Mouse (Mus musculus) layer of hippocampus, postnatal 10 days (tissue): ENCODE measurements around the gene Olfr679. TPM values are rescaled to one million over a fixed set of nuclear protein-coding genes. Genes with fewer than 3 reads are reported as not detected.
"Not testable (repeated sequence)": the region's sequence is repeated elsewhere in the genome, so short reads cannot be mapped to it uniquely, and the experiment has no call there.

ENCODE experiments used
- DNase-seq, 2 experiments: peaks; one replicate each; pipeline ENCODE4 v3.0.0; 2021; ENCODE audit warnings: low spot score in 2 of 2
- long read RNA-seq: library from polyadenylated mRNA; stranded (forward); transcript quantifications from one replicate; pipeline ENCODE4 v2.0.0, GENCODE M21; 2023
- total RNA-seq, 2 experiments: library from RNA; stranded (reverse); gene quantifications; 2 replicates each; pipeline ENCODE4 v1.2.3; 2021

Olfr679 gene
- total RNA-seq = not detected
- long read RNA-seq = 0 reads

DNA sequence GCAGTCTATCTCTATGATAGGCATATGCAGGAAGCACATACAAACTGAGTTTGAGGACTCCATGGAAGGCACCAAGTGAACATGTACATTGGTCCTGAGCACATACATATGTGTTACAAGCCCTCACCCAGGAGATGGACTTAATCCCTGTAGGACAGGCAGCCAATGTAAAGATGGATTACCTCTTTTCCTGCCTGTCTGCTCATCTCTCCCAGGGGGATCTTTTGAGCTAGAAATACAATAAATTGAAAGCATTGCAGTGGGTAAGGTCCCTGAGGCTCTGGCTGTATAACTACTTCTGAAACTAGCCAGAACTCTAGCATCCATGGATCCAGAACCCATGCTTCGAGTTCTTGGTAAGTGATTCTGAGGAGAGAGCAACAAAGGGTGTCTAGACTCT is at the start of gene Olfr679:
Gene Olfr679 (plus strand): TSS at position 301 of the 400 bp plus-strand sequence.
- DNase-seq = no peak

DNA sequence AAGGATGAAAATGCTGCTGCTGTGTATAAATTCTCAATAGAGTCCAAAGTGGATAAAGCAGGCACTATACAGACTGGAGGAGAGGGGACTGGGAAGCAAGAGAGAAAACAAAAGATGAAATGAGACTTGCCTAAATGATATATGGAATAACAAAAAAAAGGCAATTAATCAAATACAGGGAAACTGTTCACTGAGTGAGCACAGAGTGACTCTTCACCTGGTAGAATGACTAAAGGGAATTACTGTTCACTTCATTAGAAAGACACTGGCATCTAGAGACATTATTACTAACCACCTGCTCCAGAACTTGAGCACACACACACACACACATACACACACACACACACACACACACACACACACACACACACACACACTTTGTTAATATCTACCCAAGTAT is 48.6 kb upstream of the Olfr679 start, which contains the start of gene Olfr676:
Gene Olfr676 (plus strand): TSS at position 301 of the 400 bp plus-strand sequence.
- no peak for DNase-seq

DNA sequence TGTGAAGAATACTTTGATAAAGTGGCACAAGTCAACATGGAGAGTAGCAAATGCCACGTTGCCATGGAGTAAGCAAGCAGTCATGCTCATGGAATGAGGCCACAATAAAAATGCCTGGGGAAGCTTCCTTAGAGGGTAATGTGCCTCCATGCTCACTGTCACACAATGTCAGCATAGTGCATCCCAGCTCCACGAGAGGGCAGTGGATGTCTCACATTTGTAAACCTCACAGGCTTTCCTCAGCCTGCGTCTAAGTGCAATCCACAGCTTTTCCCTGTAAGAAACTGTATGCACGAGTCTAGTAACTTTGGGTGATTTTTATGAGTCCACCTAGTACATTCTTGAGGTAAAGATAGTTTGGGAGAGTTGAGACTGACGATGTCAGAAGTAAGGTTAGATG is 47.2 kb upstream of the Olfr679 start:
- DNase-seq = not testable (repeated sequence)

DNA sequence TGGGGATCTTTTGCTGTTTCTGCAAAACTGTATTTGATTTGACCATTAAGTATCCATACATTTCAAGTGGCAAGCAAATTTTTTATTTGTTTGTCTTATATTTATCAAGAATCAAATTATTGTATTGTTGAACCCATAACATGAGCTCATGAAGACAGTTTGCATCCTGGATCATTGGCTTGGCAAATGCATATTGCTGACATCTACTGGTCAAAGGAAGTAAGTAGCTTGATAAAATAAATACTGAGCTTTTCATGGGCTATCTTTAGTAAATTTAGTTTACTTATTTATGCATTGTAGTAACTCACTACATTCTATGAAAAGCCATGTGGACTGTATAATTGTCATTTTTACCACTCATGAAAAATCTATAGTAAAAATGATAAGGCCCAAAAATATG is 22.1 kb upstream of the Olfr679 start:
- no peak for DNase-seq

DNA sequence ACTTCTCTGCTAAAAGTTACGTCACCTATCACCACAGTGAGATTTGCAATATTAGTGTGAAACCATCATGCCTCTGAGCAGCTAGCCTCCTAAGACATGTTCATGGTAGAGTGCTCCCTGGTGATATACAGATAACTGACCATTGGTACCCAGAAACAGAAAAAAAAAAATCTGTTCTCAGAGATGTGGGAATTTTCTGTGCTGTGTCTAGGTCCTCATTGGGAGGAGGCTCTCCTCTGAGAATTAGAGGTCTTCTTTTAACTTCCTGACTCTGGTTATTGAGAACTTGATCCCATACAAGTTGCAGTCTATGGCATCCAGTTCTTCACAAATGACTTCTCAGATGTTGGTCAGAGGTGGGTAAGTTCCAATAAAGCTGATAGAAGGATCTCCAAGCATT is 16.8 kb upstream of the Olfr679 start, which contains the start of gene Olfr678:
Gene Olfr678 (plus strand): TSS at position 301 of the 400 bp plus-strand sequence.
- DNase-seq = no peak

DNA sequence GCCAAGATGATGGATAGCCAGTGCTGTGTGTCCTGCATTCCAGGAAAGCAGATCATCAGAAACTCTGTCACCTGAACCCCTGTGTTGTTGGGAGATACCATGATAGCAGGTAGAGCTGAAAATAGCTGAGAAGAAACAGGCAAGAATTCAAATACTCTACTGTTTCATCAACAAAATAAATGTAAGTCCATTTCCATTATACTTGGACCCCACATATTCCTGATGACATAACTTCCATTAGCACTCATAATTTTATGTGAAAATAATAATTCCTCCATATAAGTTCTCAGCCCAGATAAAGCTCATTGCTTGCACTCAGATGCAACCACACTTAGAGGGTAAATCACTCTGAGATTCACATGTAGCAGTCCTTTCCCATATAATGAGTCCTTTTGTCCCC is 11.7 kb downstream of the Olfr679 start, which contains the start of gene Olfr680-ps1:
Gene Olfr680-ps1 (minus strand): TSS at position 101 of the 400 bp plus-strand sequence.
- not testable (repeated sequence) for DNase-seq

DNA sequence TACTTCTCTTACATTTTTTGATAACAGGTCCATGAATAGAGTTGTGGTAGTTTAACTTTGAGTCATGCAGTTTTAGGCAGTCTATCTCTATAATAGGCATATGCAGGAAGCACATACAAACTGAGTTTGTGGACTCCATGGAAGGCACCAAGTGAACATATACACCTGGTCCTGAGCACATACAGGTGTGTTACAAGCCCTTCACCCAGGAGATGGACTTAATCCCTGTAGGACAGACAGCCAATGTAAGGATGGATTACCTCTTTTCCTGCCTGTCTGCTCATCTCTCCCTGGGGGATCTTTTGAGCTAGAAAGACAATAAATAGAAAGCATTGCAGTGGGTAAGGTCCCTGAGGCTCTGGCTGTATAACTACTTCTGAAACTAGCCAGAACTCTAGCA is 35.5 kb downstream of the Olfr679 start, which contains the start of gene Olfr681:
Gene Olfr681 (plus strand): TSS at position 301 of the 400 bp plus-strand sequence.
- no peak for DNase-seq

Other genes with a start within 250 kb of the Olfr679 start
- not detected for gene Usp17lb, start 238.6 kb upstream of the Olfr679 start, total RNA-seq
- gene Usp17la, start 224.2 kb upstream of the Olfr679 start, total RNA-seq = not detected
- gene Olfr665, start 203.2 kb upstream of the Olfr679 start, total RNA-seq = not detected
- gene Olfr666, start 185.3 kb upstream of the Olfr679 start, total RNA-seq = not detected
- gene Olfr667, start 159.7 kb upstream of the Olfr679 start, total RNA-seq = not detected
- gene Olfr668, start 153.1 kb upstream of the Olfr679 start, total RNA-seq = not detected
- not detected for gene Olfr669, start 147.0 kb upstream of the Olfr679 start, total RNA-seq
- not detected for gene Olfr670, start 118.6 kb upstream of the Olfr679 start, total RNA-seq
- not detected for gene Olfr671, start 102.1 kb upstream of the Olfr679 start, total RNA-seq
- not detected for gene Olfr672, start 79.2 kb upstream of the Olfr679 start, total RNA-seq
- gene Olfr675, start 52.7 kb upstream of the Olfr679 start, total RNA-seq = not detected
- gene Olfr676, start 48.5 kb upstream of the Olfr679 start, total RNA-seq = not detected
- not detected for gene Olfr677, start 29.8 kb upstream of the Olfr679 start, total RNA-seq
- not detected for gene Olfr678, start 16.7 kb upstream of the Olfr679 start, total RNA-seq
- gene Olfr680-ps1, start 11.6 kb downstream of the Olfr679 start, total RNA-seq = not detected
- not detected for gene Olfr681, start 35.6 kb downstream of the Olfr679 start, total RNA-seq
- gene Olfr683, start 65.8 kb downstream of the Olfr679 start, total RNA-seq = not detected
- gene Olfr684, start 82.4 kb downstream of the Olfr679 start, total RNA-seq = not detected
- gene Olfr685, start 104.8 kb downstream of the Olfr679 start, total RNA-seq = not detected
- gene Olfr686, start 126.3 kb downstream of the Olfr679 start, total RNA-seq = not detected
- gene Olfr688, start 206.9 kb downstream of the Olfr679 start, total RNA-seq = not detected
- gene Olfr689, start 230.0 kb downstream of the Olfr679 start, total RNA-seq = not detected